Mouse (Mus musculus) ZHBTc4 (cell line): Measurements from ENCODE around the gene H60b.
"Not testable (repeated sequence)": the region's sequence is repeated elsewhere in the genome, so short reads cannot be mapped to it uniquely, and the experiment has no call there.

Experiments used
- DNase-seq: peaks from one replicate; pipeline ENCODE4 v3.0.0-alpha.2; 2011; ENCODE audit warnings: low read depth, low spot score

H60b gene

DNA sequence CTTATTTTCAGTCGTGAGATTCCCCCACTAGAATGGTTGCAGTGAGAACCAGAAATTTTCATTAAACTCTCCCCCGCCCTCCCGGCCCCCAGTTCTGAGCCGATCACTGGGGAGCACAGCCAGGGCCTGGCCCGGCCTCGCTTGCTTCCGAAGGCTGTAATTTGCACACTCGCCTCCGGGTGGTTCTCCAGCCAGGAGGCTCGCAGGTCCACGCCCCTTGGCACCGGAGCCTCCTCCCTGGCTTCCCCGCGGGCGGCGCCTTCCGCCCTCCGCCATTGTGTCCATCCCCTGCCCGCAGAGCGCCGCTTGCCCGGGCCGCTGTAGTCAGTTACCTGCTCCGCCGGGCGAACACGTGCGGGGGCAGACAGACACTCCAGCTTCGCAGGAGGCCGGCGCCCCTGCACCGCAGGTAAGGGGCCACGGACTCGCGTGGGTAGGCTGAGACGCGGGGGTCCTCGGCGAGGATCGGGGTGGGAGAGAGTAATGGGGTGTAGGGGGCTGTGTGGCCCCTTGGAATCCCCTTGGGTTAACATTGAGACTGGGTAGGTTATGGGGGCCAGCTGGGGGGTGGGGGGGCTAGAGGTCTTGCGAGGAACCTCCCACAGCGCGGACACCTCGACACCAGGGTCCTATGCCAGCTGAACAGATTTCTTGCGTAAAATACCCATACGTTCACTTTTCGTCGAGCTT is at the start of gene H60b, which contains the start of gene Raet1e:
H60b (plus strand) TSS at position 277 of the 690 bp plus-strand sequence.
Raet1e (plus strand) TSS at position 260 of the 690 bp plus-strand sequence.
- peak; percentile 86 for DNase-seq

DNA sequence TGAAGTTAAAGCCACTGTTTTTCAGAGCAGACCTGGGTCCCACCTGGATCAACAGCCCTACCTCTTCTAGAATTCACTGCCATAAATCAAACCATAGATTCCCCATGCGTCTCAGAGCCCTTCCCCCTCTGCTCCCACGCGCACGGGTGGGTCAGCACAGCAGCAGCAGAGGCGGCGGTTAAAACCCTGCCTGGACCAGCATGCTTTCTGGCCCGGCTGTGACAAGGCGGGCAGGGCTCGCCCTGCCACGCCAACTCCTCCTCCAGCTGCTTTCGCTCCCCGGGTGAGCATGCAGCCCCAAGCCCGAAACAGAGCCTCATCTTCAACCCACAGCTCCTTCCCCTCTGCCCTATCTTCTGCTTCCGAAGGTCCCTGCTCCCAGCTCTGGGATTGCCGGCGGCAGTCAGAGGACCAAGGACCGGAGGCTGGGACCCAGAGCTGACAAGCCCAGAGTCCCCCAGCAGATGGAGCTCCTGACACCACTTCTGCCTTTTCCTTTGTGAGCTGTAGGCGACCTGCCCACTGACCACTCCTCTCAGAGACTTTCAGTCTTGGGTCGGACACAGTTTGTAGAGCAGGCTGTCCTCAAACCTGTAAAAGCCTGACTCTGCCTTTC is 17.6 kb upstream of the H60b start:
- DNase-seq: peak; percentile 87

DNA sequence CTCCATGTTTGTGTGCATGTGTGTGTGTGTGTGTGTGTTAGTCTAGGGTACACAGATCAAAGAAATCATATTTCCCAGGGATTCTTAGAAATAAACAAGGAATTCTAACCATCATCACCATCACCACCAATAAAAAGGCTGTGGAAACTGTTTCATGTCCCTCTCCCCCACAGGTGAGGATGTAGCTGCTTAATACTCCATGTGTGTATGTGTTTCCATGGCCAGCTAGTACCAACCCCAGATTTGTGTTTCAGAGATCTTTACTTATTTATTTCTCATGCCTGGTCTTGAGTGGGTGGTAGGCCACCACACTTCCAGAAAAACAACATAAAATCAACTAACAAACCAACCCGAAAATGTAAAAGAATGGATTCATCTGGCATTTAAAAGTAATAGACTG is 16.2 kb upstream of the H60b start:
- peak; percentile 94 for DNase-seq

DNA sequence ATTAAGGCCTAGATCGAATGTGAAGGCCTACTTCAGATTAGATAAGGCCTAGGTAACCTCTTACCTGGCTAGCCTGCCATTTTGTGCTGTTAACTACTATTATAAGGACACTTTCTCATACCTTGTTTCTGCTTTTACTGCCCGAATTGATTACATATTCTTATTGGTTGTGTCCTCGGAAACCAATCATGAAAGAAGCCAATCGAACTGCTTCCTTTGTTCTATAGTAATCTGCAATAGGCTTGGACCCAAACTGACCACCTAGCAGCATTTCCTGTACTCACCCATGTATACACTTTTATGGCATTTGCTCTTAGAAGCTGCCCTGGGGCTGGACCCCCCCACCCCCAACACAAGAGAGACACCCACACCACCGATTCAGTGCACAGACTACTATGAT is 15.5 kb upstream of the H60b start:
- no peak for DNase-seq

DNA sequence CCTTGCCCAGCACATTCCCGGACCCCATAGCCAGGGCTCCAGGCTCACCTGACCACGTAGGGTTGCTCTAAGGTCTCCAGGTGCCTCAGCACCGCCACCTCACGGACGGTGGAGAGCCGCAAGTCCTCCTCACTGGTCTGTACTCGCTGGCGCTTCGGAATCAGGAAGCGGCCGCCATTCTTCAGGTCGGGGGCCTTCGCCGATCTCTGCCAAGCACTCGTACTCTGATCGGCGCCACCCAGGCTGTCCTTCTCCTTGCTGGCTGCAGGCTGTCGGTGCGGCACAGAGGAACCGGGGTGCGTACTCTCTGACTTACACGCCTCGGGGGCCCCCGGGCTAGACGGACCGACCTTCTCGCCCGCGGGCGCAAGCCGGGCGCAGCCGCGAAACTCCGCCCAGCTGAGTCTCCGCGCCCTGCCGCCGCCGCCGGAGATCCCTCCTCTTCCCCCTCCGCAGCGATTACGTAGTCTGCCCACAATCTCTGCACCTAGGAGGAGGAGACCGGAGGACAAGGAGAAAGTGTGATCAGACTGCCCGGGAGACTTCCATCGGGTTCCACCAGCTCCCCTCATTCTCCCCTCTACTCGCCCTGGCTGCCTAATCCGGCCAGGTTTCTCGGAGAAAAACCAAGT is 9.8 kb upstream of the H60b start:
- peak; percentile 88 for DNase-seq

DNA sequence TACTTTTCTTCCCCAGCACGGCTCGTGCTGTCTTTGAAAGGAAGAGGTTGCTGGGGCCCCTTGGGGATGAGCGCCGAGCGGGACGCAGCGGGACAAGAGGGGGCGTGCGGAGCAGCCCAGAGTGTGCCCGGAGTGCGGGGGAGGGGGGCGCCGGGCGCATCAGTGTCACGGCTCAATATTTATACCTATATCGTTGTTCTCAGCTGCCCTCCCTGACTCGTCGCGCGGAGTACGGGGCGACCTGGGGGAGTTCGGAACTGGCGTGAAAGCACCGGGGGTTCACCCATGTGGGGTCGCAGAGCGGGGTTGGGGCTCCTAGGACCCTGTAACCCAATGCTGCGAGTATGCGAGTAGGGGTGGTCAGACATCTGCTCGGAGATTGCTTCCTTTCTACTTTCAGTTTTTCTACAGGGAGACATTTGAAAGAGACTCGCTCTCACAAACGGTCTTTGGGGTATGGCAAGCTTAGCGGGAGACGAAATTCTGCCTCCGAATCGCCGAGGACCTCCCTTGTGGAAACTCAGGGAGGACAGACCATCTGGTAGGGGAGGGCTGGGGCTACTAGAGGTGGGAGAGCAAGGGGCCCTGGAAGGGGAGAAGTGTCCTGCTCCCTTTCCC is 9.2 kb upstream of the H60b start, which contains the start of gene E030030I06Rik:
E030030I06Rik (minus strand) TSS at position 198 of the 618 bp plus-strand sequence.
- peak; percentile 83 for DNase-seq

DNA sequence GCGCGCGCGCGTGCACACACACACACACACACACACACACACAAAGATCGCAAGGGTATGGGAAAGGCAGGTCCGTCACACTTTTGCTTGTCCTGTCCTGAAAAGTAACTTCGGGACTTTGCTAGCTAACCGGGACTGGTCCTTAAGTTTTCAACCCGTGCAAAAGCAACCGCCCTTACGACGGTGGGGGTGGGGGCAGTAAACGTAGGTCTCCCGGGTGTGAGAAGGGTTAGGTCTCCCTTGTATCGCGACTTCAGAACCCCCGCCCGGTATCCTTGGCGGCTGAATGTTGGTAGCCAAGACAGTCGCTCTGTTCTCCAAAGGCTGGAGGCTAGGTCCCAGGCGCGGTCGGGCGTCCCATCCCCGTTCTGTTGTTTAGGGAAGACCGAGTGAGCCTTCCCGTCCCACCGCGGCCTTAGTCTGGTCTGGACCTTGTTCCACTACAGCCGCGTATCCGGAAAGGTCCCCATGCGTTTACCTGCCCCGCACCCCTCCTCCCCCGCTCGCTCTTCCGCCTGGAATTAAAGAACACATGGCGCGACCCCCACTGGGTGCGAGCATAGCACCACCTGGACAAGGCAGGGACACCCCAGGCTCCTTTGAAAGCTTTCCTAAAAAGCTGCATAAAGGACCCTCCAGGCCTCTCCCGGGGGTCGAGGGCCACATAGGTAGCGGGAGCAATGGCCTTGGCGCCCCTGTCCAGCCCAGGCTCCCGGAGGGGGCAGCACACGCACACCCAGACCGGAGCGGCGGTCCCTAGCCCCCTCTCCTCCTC is 8.5 kb upstream of the H60b start:
- peak; percentile 76 for DNase-seq

DNA sequence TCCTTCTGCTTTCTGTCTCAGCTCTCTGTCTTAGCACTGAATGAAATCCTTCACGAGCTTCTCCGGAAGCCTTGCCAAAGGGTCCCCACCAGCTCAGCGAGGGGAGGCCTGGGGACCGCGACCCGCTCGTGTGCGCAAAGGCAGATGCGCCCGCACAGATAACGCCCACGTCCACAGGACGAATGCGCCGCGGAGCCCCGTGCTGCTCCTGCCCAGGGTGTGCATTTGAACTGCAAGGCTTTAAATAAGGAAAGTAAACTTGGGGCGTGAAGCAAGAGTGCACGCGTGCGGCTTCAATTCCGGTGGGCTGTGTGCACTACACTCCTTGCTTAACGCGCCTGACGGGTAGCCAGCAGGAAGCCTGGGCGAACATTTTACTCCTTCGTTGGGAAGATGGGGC is 7.8 kb upstream of the H60b start:
- DNase-seq: peak; percentile 62

DNA sequence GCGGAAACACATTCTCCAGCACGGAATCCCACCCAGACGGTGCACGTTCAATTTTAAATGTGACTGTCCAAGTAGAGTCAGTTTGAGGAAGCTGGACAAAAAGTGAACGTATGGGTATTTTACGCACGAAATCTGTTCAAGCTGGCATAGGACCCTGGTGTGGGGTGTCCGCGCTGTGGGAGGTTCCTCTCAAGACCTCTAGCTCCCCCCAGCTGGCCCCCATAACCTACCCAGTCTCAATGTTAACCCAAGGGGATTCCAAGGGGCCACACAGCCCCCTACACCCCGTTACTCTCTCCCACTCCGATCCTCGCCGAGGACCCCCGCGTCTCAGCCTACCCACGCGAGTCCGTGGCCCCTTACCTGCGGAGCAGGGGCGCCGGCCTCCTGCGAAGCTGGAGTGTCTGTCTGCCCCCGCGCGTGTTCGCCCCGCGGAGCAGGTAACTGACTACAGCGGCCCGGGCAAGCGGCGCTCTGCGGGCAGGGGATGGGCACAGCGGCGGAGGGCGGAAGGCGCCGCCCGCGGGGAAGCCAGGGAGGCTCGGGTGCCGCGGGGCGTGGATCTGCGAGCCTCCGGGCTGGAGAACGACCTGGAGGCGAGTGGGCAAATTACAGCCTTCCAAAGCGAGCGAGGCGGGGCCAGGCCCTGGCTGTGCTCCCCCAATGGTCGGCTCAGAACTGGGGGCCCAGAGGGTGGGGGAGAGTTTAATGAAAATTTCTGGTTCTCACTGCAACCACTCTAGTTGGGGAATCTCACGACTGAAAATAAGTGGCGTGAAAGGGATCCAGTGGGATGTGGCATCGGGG is 7.1 kb upstream of the H60b start:
- DNase-seq: peak; percentile 36

DNA sequence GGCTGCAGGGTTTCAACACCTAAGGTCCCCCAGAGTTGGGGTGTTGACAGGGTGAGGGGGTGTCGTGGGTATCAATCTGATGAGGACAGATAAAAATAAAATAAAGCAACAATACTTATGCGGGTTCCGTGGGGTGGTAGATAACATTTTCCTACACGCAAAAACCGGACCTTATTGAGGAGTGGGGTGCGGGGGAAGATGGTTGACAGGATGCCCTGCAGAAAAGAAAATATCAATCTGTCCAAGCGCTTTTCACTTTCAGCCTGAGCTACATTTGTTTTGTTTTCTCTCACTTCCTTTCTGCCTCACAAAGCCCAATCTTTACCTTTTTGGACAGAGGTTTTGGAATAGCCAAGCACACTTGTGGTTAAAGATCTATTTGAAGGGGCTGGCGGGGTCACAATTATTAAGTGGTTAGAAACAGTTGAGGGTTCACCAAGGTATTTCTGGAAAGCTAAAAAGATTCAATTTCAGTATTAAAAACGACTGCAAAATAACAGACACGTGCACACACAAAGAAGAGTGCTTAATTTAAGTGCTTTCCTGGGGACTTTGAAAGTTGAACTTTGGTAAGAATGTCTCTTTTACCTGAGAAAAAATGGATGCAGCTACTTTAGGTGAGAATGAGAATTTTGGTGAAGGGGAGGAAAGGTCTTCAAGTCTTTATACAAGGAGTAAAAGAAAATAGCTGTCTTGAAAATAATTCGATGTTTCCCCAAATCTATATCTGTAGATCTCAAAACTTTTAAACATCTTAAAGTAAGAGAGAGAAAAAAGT is 6.3 kb upstream of the H60b start:
- not testable (repeated sequence) for DNase-seq

DNA sequence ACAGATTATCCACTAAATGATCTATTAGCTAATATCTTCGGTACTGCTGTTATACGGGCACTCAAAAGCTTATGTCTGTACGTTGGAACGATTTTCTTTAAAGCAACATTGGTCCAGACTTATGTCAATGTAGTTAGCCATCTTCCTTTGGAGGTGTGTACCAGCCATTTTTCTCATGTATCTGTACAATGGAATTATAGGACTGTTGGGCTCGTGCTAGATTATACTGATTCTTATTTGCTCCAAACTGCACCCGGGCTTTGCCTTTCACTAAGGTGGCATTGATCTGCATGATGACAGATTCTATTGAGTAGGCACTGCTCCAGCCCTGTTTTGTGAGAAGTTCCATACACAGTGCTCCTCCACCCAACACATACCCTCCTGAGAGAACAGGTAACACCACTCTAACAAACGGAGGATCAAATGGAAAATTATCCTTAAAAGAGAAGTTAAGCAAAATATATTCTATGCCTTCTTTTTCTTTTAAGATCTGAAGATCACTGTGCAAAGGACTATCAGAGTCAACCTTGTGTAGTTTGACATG is 5.2 kb upstream of the H60b start:
- not testable (repeated sequence) for DNase-seq

DNA sequence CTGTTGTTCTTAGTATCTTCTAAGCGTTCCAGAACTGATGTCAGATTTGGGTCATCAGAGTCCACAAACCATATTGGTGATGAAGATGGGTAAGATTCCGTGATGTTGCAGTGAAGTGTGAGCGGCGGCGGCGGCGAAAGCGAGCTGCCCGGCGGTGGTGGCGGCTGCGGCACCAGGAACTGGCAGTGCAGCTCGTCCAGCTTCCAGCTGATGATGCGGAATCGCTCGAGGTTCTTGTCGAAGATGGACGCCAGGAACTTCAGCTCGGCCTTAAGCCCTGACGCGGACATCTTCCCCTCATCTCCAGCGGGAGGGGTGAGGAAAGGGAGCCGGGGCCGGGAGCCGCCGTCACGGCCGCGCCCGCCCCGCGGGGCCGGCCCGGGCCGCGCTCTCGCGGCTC is 4.3 kb upstream of the H60b start:
- DNase-seq: not testable (repeated sequence)

DNA sequence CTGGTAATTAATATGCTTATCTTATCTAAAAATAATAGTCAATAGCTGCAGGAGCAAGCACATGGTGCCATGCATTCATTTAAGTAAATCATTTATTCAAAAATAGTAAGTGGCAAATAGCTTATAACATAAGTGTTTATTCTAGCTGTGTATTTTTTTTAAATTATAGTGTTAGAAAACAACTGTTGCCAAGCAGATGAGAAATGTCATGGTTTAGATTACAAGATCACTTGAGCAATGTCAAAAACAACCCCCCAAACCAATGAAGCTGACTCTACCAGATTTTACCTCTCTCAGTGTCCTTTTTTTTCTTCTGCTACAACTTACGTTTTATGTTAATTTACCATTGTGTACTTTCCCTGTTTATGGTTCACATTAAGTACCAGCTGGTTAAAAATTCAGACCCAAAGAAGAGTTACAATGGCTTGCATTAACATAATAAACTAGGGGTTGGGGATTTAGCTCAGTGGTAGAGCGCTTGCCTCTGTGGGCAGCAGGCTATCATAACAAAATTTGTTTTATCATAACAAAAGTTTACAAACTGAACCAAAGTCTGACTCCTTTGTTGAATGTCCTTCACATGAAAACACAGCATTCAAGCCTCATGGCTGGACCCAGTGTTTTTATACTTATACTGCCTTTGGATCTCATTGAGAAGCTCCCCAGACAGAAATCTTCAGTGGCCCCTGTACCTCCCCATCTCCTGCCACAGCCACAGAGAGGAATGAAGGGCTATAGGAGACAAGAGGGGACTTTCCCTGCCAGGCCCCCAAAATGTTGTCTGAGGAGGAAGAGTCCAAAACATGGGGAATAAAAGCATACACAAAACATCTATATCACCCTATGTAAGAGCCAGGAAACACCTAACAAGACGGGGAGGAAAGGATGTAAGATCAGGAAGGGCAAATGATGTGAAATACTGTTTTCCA is 3.3 kb upstream of the H60b start:
- DNase-seq: no peak

DNA sequence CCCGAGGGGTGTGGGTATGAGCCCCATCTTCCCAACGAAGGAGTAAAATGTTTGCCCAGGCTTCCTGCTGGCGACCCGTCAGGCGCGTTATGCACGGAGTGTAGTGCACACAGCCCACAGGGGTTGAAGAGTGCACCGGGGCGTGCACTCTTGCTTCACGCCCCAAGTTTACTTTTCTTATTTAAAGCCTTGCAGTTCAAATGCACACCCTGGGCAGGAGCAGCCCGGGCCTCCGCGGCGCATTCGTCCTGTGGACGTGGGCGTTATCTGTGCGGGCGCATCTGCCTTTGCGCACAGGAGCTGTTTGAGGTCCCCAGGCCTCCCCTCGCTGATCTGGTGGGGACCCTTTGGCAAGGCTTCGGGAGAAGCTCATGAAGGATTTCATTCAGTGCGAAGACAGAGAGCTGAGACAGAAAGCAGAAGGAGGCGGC is 760 bp downstream of the H60b start:
- peak; percentile 76 for DNase-seq

DNA sequence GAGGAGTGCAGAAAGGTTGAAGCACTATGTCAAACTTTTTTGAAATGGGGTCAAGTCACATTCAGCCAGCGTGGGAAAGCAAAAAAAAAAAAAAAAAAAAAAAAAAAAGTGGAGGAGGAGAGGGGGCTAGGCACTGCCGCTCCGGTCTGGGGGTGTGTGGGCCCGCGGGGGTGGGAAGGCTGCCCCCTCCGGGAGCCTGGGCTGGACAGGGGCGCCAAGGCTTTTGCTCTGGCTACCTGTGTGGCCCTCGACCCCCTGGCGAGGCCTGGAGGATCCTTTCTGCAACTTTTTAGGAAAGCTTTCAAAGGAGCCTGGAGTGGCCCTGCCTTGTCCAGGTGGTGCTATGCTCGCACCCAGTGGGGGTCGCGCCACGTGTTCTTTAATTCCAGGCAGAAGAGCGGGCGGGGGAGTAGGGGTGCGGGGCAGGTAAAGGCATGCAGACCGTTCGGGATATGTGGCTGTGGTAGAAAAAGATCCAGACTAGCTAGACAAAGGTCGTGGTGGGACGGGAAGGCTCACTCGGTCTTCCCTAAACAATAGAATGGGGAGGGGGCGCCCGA is 1.3 kb downstream of the H60b start:
- DNase-seq: peak; percentile 37

DNA sequence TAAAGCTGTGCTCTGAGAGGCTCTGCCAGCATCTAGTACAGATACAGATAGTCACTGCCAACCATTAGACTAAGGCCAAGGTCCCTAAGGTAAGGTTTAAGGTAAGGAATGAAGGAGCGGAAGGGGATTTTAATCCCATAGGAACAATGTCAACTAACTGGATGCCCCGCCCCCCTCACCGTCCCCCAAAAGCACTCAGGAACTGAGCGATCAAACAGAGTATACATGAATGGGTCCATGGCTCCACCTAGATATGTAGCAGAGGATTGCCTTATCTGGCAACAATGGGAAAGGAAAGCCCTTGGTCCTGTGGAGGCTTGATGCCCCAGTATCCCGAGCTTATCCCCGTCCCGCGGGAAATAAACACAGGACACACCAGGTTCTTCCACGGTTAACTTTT is 4.9 kb downstream of the H60b start:
- DNase-seq: not testable (repeated sequence)

DNA sequence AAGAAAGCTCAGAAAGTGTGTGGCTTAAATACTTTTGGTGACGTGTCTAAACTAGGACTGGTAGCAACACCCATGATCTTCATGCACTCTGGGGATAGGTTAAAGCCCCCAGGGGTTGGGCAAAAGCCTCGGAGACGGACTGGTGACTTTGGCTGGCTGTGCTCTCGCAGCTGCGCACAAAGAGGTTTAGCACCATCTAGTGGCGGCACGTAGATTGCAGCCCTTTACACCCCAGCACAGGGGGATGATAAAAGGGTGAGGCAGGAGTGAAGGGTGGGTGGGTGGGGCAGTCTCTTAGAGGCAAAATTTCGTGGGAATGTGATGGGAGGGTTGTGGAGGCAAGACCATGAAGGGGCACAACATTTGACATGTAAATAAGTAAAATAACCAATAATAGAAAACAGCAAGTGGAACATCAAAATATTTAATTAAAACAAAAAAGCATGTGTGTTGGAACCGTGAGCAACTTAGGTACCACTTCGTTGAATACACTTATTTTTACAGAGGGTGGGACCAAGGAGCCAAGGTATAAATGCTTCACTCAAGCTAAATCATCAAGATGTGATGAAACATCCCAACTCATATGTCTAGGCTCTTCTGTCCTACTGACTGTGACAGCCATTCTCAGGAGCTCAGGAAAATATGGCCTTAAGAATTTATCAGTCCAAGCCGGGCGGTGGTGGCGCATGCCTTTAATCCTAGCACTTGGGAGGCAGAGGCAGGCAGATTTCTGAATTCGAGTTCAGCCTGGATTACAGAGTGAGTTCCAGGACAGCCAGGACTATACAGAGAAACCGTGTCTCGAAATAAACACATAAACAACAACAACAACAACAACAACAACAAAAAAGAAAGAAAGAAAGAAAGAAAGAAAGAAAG is 5.6 kb downstream of the H60b start:
- peak; percentile 54 for DNase-seq
